Mouse (Mus musculus) limb, embryonic 12.5 days (tissue): ENCODE measurements at regions not wholly inside any gene's neighbourhood (a gene's known extent, or its start where the extent isn't known, plus 50 kb on each side); places are given as distances from the start of the nearest gene placed in this dataset.

Experiments used
- ATAC-seq: fragments of 200-750 bp; cut with Nextera tagmentation; 2 replicates; pipeline ENCODE4 v1.8.0; 2017; ENCODE audit warnings: low read depth, moderate TSS enrichment; ENCODE audit not compliant: insufficient number of reproducible peaks, insufficient read depth, low FRiP score, low TSS enrichment
- H3K27ac ChIP-seq: fragments of 300-500 bp; sonication (generic); 2 replicates; pipeline ENCODE4 v1.5.1; 2016; ENCODE audit warnings: mild to moderate bottlenecking, moderate library complexity
- H3K27me3 ChIP-seq: fragments of 300-500 bp; sonication (generic); 2 replicates; pipeline ENCODE4 v1.6.1; 2016; ENCODE audit warnings: mild to moderate bottlenecking, moderate library complexity
- H3K36me3 ChIP-seq: fragments of 300-500 bp; sonication (generic); 2 replicates; pipeline ENCODE4 v1.6.1; 2016; ENCODE audit warnings: mild to moderate bottlenecking, moderate library complexity
- H3K4me1 ChIP-seq: fragments of 300-500 bp; sonication (generic); replicated peaks from 2 replicates; pipeline ENCODE4 v1.6.1; 2016
- H3K4me2 ChIP-seq: fragments of 300-500 bp; sonication (generic); 2 replicates; pipeline ENCODE4 v1.6.1; 2016; ENCODE audit warnings: mild to moderate bottlenecking, moderate library complexity
- H3K4me3 ChIP-seq: fragments of 300-500 bp; sonication (generic); replicated peaks from 2 replicates; pipeline ENCODE4 v1.5.1; 2016; ENCODE audit warnings: mild to moderate bottlenecking
- H3K9ac ChIP-seq: fragments of 300-500 bp; sonication (generic); replicated peaks from 2 replicates; pipeline ENCODE4 v1.6.1; 2016; ENCODE audit warnings: mild to moderate bottlenecking, moderate library complexity
- H3K9me3 ChIP-seq: fragments of 300-500 bp; sonication (generic); 2 replicates; pipeline ENCODE4 v1.6.1; 2016; ENCODE audit warnings: mild to moderate bottlenecking, moderate library complexity
- WGBS: fragments of 180-500 bp; shearing (Covaris S2); methylation state at CpG from one replicate; pipeline ENCODE4 v1.1.7; 2016; 5-methylcytosine and 5-hydroxymethylcytosine counted together

- 65% methylated on average over 11 of the region's 11 CpGs for WGBS
- ATAC-seq = no peak
- Histone ChIP-seq H3K36me3 (no peaks in the 10 kb centered on the region), H3K27me3 (peaks cover 32% of the 10 kb centered on the region), H3K9me3 (no peaks in the 10 kb centered on the region), H3K27ac (peak overlapping the region; percentile 46; the same call in 1 of the 2 replicates), H3K4me3 (no peak overlapping the region), H3K9ac (no peak overlapping the region), H3K4me1 (peaks cover 41% of the 10 kb centered on the region), H3K4me2 (no peak overlapping the region)
Observed at GRCm38 (mm10) chr7:129772540-129773331, 181.1 kb downstream of the Wdr11 start.

GRCm38 (mm10) chr7:129774261-129774861 is 182.7 kb downstream of the Wdr11 start:
- Histone ChIP-seq H3K4me3 (no peak overlapping the region; the same call in 1 of the 2 replicates), H3K4me1 (peaks cover 43% of the 10 kb centered on the region), H3K36me3 (no peaks in the 10 kb centered on the region), H3K9me3 (no peaks in the 10 kb centered on the region), H3K4me2 (peak overlapping the region; percentile 48), H3K27ac (peak overlapping the region; percentile 46; the same call in 1 of the 2 replicates), H3K9ac (0 out of 2 replicates have a peak overlapping the region, but pooled peaks have one; percentile 8), H3K27me3 (peaks cover 35% of the 10 kb centered on the region)
- WGBS = 3% methylated on average over 17 of the region's 17 CpGs
- no peak for ATAC-seq

- WGBS = 39% methylated on average over 11 of the region's 11 CpGs
- no peaks in the 10 kb centered on the region for H3K9me3 ChIP-seq
Observed at GRCm38 (mm10) chr7:129775189-129775588, 183.5 kb downstream of the Wdr11 start.

GRCm38 (mm10) chr7:129778842-129779421 is 187.3 kb downstream of the Wdr11 start:
- ATAC-seq = no peak
- no peaks in the 10 kb centered on the region for H3K36me3 ChIP-seq
- H3K27me3 ChIP-seq = peaks cover 47% of the 10 kb centered on the region
- H3K9ac ChIP-seq = no peak overlapping the region
- H3K9me3 ChIP-seq = no peaks in the 10 kb centered on the region
- peaks cover 30% of the 10 kb centered on the region for H3K4me1 ChIP-seq
- H3K4me2 ChIP-seq = no peak overlapping the region
- no peak overlapping the region for H3K4me3 ChIP-seq
- H3K27ac ChIP-seq = no peak overlapping the region
- WGBS = 75% methylated on average over 13 of the region's 13 CpGs

More at GRCm38 (mm10) chr7:129775189-129775588, 183.5 kb downstream of the Wdr11 start:
- no peak overlapping the region for H3K9ac ChIP-seq
- H3K4me3 ChIP-seq = no peak overlapping the region
- H3K27me3 ChIP-seq = peaks cover 36% of the 10 kb centered on the region
- no peak overlapping the region for H3K27ac ChIP-seq
- H3K4me1 ChIP-seq = peaks cover 42% of the 10 kb centered on the region
- ATAC-seq = no peak
- no peak overlapping the region for H3K4me2 ChIP-seq
- H3K36me3 ChIP-seq = no peaks in the 10 kb centered on the region

- Histone ChIP-seq H3K27me3 (peaks cover 42% of the 10 kb centered on the region), H3K36me3 (no peaks in the 10 kb centered on the region), H3K9ac (no peak overlapping the region), H3K9me3 (no peaks in the 10 kb centered on the region), H3K4me3 (no peak overlapping the region), H3K4me2 (no peak overlapping the region), H3K27ac (no peak overlapping the region), H3K4me1 (peaks cover 21% of the 10 kb centered on the region)
- ATAC-seq = no peak
- WGBS = 76% methylated on average over 6 of the region's 6 CpGs
Observed at GRCm38 (mm10) chr7:129779939-129780338, 188.3 kb downstream of the Wdr11 start.

DNA sequence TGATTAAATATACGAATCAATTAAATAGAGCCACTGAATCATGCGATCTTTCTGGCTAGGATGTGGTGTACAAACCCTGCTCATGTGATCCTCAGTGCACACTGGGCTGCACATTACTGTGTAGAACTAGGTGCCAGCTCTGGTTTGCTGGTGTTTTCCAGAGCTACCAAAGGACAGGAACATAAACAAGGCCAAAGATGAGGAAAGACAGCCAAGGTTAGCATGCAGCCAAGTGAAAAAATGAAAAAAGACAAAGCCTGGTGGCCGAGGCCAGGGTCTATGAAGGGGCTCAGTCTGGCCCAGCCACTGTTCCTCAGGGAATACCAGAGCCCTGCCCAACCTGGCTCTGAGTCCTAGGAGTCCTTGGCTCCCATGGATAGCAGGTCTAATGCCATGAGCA is 190.1 kb downstream of the Wdr11 start:
- Histone ChIP-seq H3K4me3 (no peak overlapping the region), H3K27ac (no peak overlapping the region), H3K4me2 (no peak overlapping the region), H3K4me1 (peaks cover 16% of the 10 kb centered on the region), H3K27me3 (peaks cover 42% of the 10 kb centered on the region), H3K9me3 (no peaks in the 10 kb centered on the region), H3K36me3 (no peaks in the 10 kb centered on the region), H3K9ac (no peak overlapping the region)
- WGBS = 77% methylated on average over 3 of the region's 3 CpGs
- ATAC-seq = no peak

DNA sequence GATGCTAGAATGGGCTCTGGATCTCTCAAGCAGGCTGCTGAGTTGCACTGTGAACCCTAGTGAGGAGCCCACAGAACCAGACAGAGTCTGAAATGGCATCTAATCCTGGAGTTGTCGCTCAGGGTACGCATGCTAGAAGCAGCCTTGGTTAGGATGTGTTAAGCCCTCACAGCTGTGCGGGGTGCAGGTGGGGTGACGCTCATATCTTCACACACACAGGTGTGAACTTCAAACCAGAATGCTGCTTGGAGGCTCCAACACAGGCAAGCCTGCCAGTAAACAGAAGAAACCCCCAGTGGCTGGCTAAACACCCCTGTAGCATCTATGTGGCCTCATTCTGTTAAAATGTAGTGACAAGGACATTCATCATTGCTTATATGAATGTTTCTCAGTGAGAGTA is 193.3 kb downstream of the Wdr11 start:
- Histone ChIP-seq H3K4me1 (peaks cover 23% of the 10 kb centered on the region; the same call in 1 of the 2 replicates), H3K36me3 (no peaks in the 10 kb centered on the region), H3K4me3 (no peak overlapping the region), H3K27ac (no peak overlapping the region), H3K9me3 (no peaks in the 10 kb centered on the region), H3K9ac (no peak overlapping the region), H3K27me3 (peaks cover 37% of the 10 kb centered on the region), H3K4me2 (no peak overlapping the region)
- 72% methylated on average over 4 of the region's 4 CpGs for WGBS
- ATAC-seq = no peak

DNA sequence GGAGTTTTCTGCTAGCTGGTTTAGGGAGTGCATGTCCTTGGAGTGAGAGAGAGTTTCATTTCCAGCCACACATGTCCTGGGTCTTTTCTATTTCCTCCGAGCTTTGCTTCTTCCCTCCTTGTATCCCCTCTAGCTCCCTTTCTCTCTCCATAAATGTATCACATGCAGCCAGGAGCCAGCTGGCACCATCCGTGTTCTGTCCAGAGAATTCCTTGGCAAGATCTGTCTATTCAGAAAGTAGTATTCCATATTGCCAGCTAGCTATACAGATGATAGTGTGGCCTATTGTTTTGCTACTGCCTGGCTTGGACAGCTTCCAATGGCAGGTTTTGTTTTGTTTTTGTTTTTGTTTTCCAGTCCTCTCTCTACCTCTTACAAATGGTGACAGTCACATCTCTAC is 195.3 kb downstream of the Wdr11 start:
- ATAC-seq = no peak
- Histone ChIP-seq H3K4me3 (no peak overlapping the region), H3K27ac (no peak overlapping the region), H3K36me3 (no peaks in the 10 kb centered on the region), H3K4me2 (no peak overlapping the region), H3K27me3 (peaks cover 49% of the 10 kb centered on the region), H3K4me1 (peaks cover 24% of the 10 kb centered on the region; the same call in 1 of the 2 replicates), H3K9ac (no peak overlapping the region), H3K9me3 (no peaks in the 10 kb centered on the region)
- 63% methylated on average over 2 of the region's 2 CpGs for WGBS

- Histone ChIP-seq H3K9ac (no peak overlapping the region), H3K4me2 (no peak overlapping the region), H3K9me3 (no peaks in the 10 kb centered on the region), H3K4me3 (no peak overlapping the region), H3K36me3 (no peaks in the 10 kb centered on the region), H3K4me1 (peaks cover 24% of the 10 kb centered on the region; the same call in 1 of the 2 replicates), H3K27me3 (peaks cover 45% of the 10 kb centered on the region), H3K27ac (no peak overlapping the region)
- ATAC-seq = no peak
- 92% methylated on average over 2 of the region's 2 CpGs for WGBS
Observed at GRCm38 (mm10) chr7:129787736-129788135, 196.1 kb downstream of the Wdr11 start.

- Histone ChIP-seq H3K4me2 (no peak overlapping the region), H3K9ac (no peak overlapping the region), H3K27ac (no peak overlapping the region), H3K9me3 (no peaks in the 10 kb centered on the region), H3K4me3 (no peak overlapping the region), H3K4me1 (peaks cover 16% of the 10 kb centered on the region; the same call in 1 of the 2 replicates), H3K27me3 (peaks cover 35% of the 10 kb centered on the region), H3K36me3 (no peaks in the 10 kb centered on the region)
- 0 out of 2 replicates have a peak, but pooled peaks have one; percentile 31 for ATAC-seq
- WGBS = 25% methylated on average over 6 of the region's 6 CpGs
Observed at GRCm38 (mm10) chr7:129789461-129789860, 197.8 kb downstream of the Wdr11 start.
